Mouse (Mus musculus) CH12.LX (cell line): ENCODE data around the gene Cd247.

Source experiments
- CHD2 ChIP-seq: IDR thresholded peaks from 2 replicates; pipeline ENCODE4 v1.6.1; 2011; ENCODE audit warnings: low read length, improper control_type of control experiment
- CTCF ChIP-seq, 2 experiments: IDR thresholded peaks in 1 of 2; conservative IDR thresholded peaks in 1 of 2; 2 replicates each; pipeline ENCODE4 v1.5.1; 2011 to 2012; ENCODE audit warnings: low read depth in 2 of 2, low read length in 2 of 2, improper control_type of control experiment in 1 of 2, inconsistent platforms in 1 of 2, mild to moderate bottlenecking in 1 of 2, moderate library complexity in 1 of 2
- EP300 ChIP-seq: IDR thresholded peaks from 2 replicates; pipeline ENCODE4 v1.6.1; 2011; ENCODE audit warnings: low read length, improper control_type of control experiment
- HCFC1 ChIP-seq: IDR thresholded peaks from 2 replicates; pipeline ENCODE4 v1.6.1; 2012; ENCODE audit warnings: low read depth, mild to moderate bottlenecking, inconsistent platforms, low read length, improper control_type of control experiment
- IRF4 ChIP-seq: IDR thresholded peaks from 2 replicates; pipeline ENCODE4 v1.6.1; 2014; ENCODE audit warnings: low read depth, mild to moderate bottlenecking, inconsistent platforms, low read length, improper control_type of control experiment
- JUN ChIP-seq: IDR thresholded peaks from 2 replicates; pipeline ENCODE4 v1.6.1; 2011; ENCODE audit warnings: low read depth, mild to moderate bottlenecking, low read length, improper control_type of control experiment, moderate library complexity; ENCODE audit not compliant: insufficient read depth
- JUND ChIP-seq: conservative IDR thresholded peaks from 2 replicates; pipeline ENCODE4 v1.6.1; 2011; ENCODE audit warnings: low read depth, low read length, improper control_type of control experiment
- KAT2A ChIP-seq: IDR thresholded peaks from 2 replicates; pipeline ENCODE4 v1.6.1; 2012; ENCODE audit warnings: low read length, improper control_type of control experiment, inconsistent platforms; ENCODE audit not compliant: insufficient replicate concordance
- POLR2A ChIP-seq: IDR thresholded peaks from 2 replicates; pipeline ENCODE4 v1.6.1; 2011; ENCODE audit warnings: low read depth, mild to moderate bottlenecking, improper control_type of control experiment, low read length
- POLR2AphosphoS2 ChIP-seq: IDR thresholded peaks from 2 replicates; pipeline ENCODE4 v1.6.1; 2011; ENCODE audit warnings: low read depth, low read length, improper control_type of control experiment
- RCOR1 ChIP-seq: conservative IDR thresholded peaks from 2 replicates; pipeline ENCODE4 v1.6.1; 2012; ENCODE audit warnings: low read depth, mild to moderate bottlenecking, inconsistent platforms, low read length, improper control_type of control experiment
- TBP ChIP-seq: conservative IDR thresholded peaks from 2 replicates; pipeline ENCODE4 v1.6.1; 2011; ENCODE audit warnings: low read depth, low read length, improper control_type of control experiment
- TCF12 ChIP-seq: IDR thresholded peaks from 2 replicates; pipeline ENCODE4 v1.6.1; 2014; ENCODE audit warnings: low read depth, mild to moderate bottlenecking, inconsistent platforms, low read length, improper control_type of control experiment

DNA sequence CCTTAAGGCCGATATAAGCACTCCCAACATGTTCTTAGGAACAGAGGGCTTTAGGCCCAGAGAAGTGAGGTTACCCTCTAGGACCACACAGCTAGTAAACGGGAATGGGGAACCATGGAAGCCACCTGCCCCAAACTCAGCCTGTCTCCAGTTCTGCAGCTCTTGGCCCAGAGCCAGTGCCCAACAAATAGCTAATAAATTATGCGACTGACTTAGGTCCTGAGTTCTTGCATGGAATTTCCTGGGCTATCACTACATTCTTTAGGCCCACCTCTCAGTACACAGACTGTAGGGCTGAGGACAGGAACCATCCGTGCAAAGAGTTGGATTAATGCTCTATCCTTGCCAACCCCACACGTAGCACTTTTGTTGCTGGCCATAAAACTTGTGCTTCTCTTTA is 63.6 kb downstream of the Cd247 start:
- TF ChIP-seq JUN (no peak), TBP (no peak), TCF12 (no peak), CTCF (conservative IDR thresholded peaks at IDR 0.05 in 1 of 2, IDR thresholded peaks at IDR 0.05 in 1 of 2; ENCODE audit: low read depth in 2 of 2, low read length in 2 of 2) (no peak), CHD2 (no peak), KAT2A (no peak), POLR2A (no peak), JUND (no peak), HCFC1 (no peak), EP300 (no peak), IRF4 (no peak), RCOR1 (no peak), POLR2AphosphoS2 (no peak)
